Mouse (Mus musculus): ENCODE measurements at regions not wholly inside any gene's neighbourhood (a gene's known extent, or its start where the extent isn't known, plus 50 kb on each side); places are given as distances from the start of the nearest gene placed in this dataset.

DNA sequence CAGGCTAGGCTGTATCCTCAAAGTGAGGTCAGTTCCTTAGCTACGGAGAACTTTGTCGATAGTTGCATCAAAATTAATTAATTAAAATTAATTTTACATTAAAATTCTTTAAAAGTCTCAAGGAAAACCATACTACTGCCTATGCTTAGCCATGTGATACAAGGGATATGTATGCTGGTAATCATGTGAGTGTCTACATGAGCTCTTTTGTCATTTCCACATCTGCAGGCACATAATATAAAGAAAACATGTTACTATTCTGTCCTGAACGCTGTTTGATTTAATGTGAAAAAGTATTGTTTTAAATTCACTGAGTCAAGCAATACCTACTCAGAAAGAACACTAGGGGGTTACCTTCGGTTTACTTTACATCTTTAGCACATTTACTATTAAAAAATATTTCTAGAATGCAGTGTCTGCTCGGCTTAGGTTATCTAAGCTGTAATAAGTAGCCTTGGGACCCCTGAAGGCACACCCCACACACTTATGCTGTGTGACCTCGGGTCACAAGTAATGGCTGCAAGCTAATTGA, 273.2 kb downstream of the Gm11146 start:
- DNase-seq (ENCODE audit: low spot score in 2 of 2): no peak

DNA sequence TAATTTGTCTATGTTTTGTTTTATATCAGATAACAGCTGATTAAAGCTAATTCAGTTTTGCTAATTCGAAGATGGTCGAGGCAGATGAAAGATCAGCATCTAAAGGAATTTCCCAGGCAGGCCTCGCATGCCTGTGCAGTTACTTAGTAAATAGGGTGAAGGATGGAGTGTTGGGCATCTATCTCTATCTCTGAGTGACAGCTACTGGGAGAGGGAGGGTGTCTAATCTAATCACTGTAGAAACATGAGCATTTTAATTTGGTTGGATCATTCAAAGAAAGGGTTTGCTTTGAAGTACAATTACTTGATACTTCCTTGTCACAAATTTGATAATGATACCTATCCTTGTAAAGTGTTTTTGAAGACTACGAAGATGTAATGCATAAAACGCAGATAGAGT, 273.8 kb downstream of the Gm11146 start:
- DNase-seq (ENCODE audit: low spot score in 2 of 2): no peak

DNA sequence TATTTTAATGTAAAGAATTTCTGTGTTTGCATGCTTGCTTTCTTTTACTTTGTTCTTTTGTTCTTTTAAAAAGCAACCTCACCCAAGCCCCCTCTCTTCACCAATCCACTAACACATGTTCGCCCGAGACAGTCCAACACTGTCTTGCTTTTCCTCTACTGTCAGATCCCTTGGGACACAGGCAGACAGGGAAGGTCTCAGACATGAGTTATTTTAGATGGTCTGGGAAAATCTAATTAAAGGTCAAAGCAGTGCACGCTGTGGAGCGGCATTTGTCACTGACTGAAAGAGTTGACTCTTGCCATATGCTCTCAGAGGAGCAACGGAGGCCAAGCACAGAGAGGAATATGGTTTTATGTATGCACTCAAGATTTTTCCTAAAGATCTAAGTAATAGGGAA, 279.6 kb downstream of the Gm11146 start:
- no peak for DNase-seq (ENCODE audit: low spot score in 2 of 2)

- no peak for DNase-seq (ENCODE audit: low spot score in 2 of 2)
Measured at GRCm38 (mm10) chr16:77318150-77318549, 283.7 kb downstream of the Gm11146 start.

DNA sequence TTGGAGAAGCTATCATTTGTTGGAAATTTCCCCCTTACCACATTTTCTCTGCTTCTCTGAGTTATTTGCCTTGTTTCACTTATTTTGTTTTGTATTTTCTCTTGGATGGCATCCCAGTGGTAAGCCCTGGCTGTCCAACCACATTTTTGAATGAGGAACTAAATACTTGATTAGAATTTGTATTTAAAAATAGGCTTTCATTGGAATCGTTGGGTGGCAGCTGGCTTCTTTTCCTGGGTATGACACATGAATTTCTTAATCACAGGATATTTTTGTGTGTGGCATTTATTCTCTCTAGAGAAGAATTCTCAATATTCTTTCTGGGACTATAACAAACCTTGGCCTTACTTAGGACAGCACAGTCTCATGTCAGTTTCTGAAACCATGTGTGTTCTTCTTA, 286.5 kb downstream of the Gm11146 start:
- DNase-seq (ENCODE audit: low spot score in 2 of 2): no peak

DNA sequence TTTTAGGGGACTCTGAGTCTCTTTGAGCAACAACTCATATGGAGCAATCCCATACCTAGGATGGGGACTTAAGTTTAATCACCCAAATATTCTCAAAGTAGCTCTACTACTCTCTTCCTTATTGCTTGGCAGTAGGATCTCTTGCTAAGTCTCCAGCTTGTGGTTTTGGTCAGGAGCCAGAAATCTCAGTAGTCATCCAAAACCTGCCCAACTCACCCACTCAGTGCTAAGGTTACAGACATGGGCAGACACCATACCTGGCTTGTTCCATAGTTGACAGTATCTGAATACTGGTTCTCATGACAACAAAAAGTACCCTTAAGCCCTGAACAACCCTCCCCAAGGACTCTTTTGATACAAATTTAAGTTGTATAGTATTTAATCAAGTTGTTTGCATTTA, 288.7 kb downstream of the Gm11146 start:
- DNase-seq (ENCODE audit: low spot score in 2 of 2): no peak

- DNase-seq (ENCODE audit: low spot score in 2 of 2): no peak
Measured at GRCm38 (mm10) chr16:77301270-77302171, 288.0 kb downstream of the Usp25 start.

- no peak for DNase-seq (ENCODE audit: low spot score in 2 of 2)
Measured at GRCm38 (mm10) chr16:77300572-77301213, 287.2 kb downstream of the Usp25 start.

GRCm38 (mm10) chr16:77295574-77296355, 282.3 kb downstream of the Usp25 start:
- no peak for DNase-seq (ENCODE audit: low spot score in 2 of 2)

DNA sequence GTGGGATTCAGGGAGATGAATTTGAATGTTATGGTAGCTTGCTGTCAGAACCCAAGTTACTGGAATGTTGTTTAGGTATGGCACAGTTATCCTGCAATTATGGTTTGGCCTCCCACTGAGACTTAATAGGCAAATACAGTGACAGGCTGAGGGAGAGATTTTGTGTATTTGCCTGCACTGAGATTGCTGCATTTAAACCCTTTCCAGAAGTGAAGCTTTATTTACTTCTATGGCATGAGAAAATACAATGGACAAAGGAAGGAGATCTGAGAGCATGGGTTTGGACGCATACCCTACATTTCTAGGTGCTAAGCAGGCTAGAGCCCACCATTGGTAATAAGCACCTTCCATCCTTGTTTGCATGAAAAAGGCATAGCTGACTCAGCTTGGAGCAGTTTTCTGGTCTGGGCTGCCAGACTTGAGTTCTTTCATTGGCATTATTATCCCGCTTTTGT, 278.8 kb downstream of the Usp25 start:
- no peak for DNase-seq (ENCODE audit: low spot score in 2 of 2)

- DNase-seq (ENCODE audit: low spot score in 2 of 2): no peak
Measured at GRCm38 (mm10) chr16:77291723-77292316, 278.3 kb downstream of the Usp25 start.

DNA sequence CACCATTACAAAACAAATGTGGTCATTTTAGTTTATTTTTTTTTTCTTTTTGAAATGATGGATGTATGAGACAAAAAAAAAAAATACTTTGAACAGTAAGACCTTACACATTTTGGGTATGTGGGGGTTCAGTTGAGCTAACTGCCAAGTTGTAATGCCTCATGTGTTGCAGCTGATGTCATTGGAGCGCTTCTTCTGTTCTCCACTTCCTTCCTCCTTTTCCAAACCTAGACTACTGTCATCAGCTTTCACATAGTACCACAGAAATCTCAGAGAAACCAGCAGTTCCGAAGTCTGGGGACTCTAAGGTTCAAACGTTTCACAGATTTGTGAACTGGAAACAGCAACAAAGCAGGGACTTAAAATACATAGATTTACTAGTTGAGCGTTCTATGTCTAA, 270.7 kb downstream of the Usp25 start:
- DNase-seq (ENCODE audit: low spot score in 2 of 2): no peak

- no peak for DNase-seq (ENCODE audit: low spot score in 2 of 2)
Measured at GRCm38 (mm10) chr16:77279916-77280315, 266.4 kb downstream of the Usp25 start.

DNA sequence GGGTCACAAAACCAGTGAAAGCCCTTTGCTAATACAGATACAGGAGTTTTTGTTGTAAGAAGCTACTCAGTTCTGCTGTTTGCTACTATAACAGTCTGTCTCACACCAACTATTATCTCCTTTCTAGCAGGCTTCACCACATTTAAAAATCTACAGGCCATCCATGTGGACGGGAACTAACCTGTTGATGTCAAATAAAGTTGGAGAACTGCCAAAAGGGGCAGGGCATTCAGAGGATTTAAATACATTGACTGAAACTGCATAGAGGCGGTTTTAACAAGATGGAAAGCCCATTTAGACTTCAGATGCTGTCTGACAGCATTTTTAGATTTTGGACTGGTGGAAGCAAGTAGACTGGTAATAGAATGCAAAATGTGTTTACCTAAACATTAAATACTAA, 266.0 kb downstream of the Usp25 start:
- DNase-seq (ENCODE audit: low spot score in 2 of 2): no peak

- no peak for DNase-seq (ENCODE audit: low spot score in 2 of 2)
Measured at GRCm38 (mm10) chr16:77273306-77273705, 259.8 kb downstream of the Usp25 start.

DNA sequence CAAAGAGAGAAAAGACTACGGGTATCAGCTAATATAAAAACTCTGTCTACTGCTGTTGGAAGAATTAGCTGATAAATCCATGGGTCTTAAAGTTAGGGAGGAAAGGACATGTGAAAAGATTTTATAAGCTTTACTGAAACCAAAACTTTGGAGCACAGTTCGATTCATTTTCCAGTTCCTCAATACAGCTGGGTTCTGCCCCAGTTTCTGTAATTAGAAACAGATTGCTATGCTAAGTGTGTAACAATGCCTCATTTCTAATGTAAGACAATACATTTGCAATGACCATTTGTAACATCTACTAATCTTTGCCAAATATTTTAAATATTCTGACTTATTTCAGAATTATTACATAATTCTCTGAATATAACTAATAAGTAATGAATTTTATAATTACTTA, 255.4 kb downstream of the Usp25 start:
- DNase-seq (ENCODE audit: low spot score in 2 of 2): no peak

DNA sequence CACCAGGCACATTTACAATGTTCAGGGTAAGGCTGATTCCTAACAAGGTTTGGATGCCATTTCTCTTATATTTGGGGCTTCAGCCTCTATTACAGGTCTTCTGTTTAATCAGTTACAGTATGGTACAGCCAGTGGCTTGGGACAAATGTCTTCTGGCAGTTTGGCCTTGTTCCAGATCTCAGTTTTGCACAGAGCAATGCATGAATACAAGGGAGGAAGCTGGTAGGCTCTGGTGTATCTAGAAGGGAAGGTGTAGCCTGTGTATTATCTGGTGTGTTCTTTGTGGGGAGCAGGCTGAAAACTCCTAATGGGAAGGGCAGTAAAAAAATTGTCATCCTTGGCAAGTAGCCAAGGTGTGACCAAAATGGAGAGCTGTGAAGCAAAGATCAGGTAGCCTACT, 254.2 kb downstream of the Usp25 start:
- DNase-seq (ENCODE audit: low spot score in 2 of 2): no peak

GRCm38 (mm10) chr16:77252349-77252748, 238.8 kb downstream of the Usp25 start:
- DNase-seq (ENCODE audit: low spot score in 2 of 2): no peak

GRCm38 (mm10) chr16:77251422-77251821, 237.9 kb downstream of the Usp25 start:
- DNase-seq (ENCODE audit: low spot score in 2 of 2): no peak

GRCm38 (mm10) chr16:77240876-77241275, 227.4 kb downstream of the Usp25 start:
- DNase-seq (ENCODE audit: low spot score in 2 of 2): no peak

- DNase-seq (ENCODE audit: low spot score in 2 of 2): no peak
Measured at GRCm38 (mm10) chr16:77239176-77239790, 225.8 kb downstream of the Usp25 start.
